Mouse (Mus musculus): ENCODE data around the gene Srd5a2. TPM values are rescaled to one million over a fixed set of nuclear protein-coding genes. Genes with fewer than 3 reads are reported as not detected.

The Srd5a2 gene
- polyA plus RNA-seq, 1 experiment from 2014 or later: not detected

DNA sequence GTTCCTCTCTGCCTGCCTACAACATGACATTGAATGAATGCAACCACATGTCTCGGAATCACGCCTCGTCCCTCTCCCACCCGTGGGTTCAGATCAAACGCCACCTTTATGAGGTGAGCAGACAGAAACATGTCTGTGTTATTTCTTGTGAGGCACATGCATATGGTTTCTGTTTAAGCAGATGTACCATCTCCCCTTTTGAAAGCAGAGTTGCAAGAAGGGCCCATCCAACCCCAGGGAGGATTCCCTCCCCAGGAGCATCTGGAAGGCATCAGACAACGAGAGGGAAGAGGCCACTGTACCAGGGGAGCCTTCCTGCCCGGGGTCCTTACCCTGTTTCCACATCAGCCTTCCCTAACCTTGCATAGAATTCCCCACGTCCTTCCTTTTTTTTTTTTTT is 40.7 kb downstream of the Srd5a2 start:
- H3K36me3 ChIP-seq (ENCODE audit: insufficient read depth): no peaks in the 10 kb centered on the region
- TF ChIP-seq CTCF (IDR thresholded peaks at IDR 0.05; ENCODE audit: low read depth): no peak
- H3K4me2 ChIP-seq: no peak overlapping the region
- H3K4me1 ChIP-seq (ENCODE audit: insufficient read depth): no peaks in the 10 kb centered on the region
- H3K9me3 ChIP-seq (ENCODE audit: low read depth, low read length): no peaks in the 10 kb centered on the region
- DNase-seq (no peak), ATAC-seq (ENCODE audit: insufficient read depth) (no peak)
- no peaks in the 10 kb centered on the region for H3K27me3 ChIP-seq (ENCODE audit: insufficient read depth, low read length)
- WGBS: 51% methylated on average over 8 of the region's 8 CpGs
- no peak overlapping the region for H3K27ac ChIP-seq (ENCODE audit: low read depth)
- H3K4me3 ChIP-seq (ENCODE audit: low read depth, low read length): no peak overlapping the region
- H3K9ac ChIP-seq: no peak overlapping the region

- Histone ChIP-seq H3K4me2 (no peak overlapping the region), H3K27me3 (ENCODE audit: insufficient read depth, low read length) (no peaks in the 10 kb centered on the region), H3K4me3 (ENCODE audit: low read depth, low read length) (no peak overlapping the region), H3K9me3 (ENCODE audit: low read depth, low read length) (no peaks in the 10 kb centered on the region), H3K4me1 (ENCODE audit: insufficient read depth) (no peaks in the 10 kb centered on the region), H3K36me3 (ENCODE audit: insufficient read depth) (no peaks in the 10 kb centered on the region), H3K27ac (ENCODE audit: low read depth) (no peak overlapping the region), H3K9ac (no peak overlapping the region)
- no peak for TF ChIP-seq CTCF (IDR thresholded peaks at IDR 0.05; ENCODE audit: low read depth)
- DNase-seq (no peak), ATAC-seq (ENCODE audit: insufficient read depth) (no peak)
- WGBS: 70% methylated on average over 2 of the region's 2 CpGs
Observed at GRCm38 (mm10) chr17:74002396-74002795, 45.3 kb downstream of the Srd5a2 start.

DNA sequence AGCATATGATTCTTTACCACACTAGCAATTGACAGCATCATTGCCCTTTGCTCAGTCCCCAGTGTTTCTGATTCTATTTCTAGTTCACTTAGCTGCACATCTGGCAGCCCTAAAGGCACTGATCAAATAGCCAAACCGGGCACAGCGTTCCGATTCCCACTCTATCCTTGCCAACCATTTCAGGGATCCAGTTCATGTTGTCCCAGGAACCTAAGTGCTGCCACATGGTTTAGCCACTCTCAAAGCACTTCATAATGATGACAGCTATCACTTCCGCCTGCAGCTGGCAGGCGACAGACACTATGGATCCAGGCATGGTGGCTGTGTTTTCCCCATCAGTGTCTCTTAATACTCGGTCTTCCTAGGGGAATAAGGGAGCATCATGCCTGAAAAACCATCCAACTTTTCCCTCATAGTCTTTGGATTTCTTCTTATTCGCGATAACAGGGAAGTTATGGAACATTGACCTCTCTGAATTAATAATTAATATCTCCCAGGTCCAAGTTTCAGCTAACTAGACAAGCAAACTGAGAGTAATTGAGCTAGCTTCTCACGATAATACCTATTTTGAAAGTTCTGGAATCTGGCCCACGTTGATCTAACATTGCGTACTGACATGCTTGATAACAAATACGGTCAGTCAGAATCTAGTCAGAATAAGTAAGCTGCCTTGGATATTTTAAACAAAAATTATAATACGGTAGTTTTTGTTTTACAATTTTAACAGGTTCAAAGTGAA is 51.6 kb downstream of the Srd5a2 start:
- H3K4me3 ChIP-seq (ENCODE audit: low read depth, low read length): no peak overlapping the region
- DNase-seq (no peak), ATAC-seq (ENCODE audit: insufficient read depth) (no peak)
- H3K27ac ChIP-seq (ENCODE audit: low read depth): no peak overlapping the region
- TF ChIP-seq CTCF (IDR thresholded peaks at IDR 0.05; ENCODE audit: low read depth): no peak
- no peaks in the 10 kb centered on the region for H3K27me3 ChIP-seq (ENCODE audit: insufficient read depth, low read length)
- H3K9me3 ChIP-seq (ENCODE audit: low read depth, low read length): no peaks in the 10 kb centered on the region
- no peak overlapping the region for H3K9ac ChIP-seq
- no peak overlapping the region for H3K4me2 ChIP-seq
- WGBS: 74% methylated on average over 13 of the region's 13 CpGs
- H3K36me3 ChIP-seq (ENCODE audit: insufficient read depth): no peaks in the 10 kb centered on the region
- H3K4me1 ChIP-seq (ENCODE audit: insufficient read depth): no peaks in the 10 kb centered on the region

- no peaks in the 10 kb centered on the region for H3K9me3 ChIP-seq (ENCODE audit: low read depth, low read length)
- no peak overlapping the region for H3K4me3 ChIP-seq (ENCODE audit: low read depth, low read length)
- H3K4me1 ChIP-seq (ENCODE audit: insufficient read depth): no peaks in the 10 kb centered on the region
- no peak overlapping the region for H3K4me2 ChIP-seq
- no peak for ATAC-seq (ENCODE audit: insufficient read depth)
- no peak overlapping the region for H3K27ac ChIP-seq (ENCODE audit: low read depth)
- WGBS: 83% methylated on average over 4 of the region's 4 CpGs
- TF ChIP-seq CTCF (IDR thresholded peaks at IDR 0.05; ENCODE audit: low read depth): no peak
- DNase-seq: no peak
- no peak overlapping the region for H3K9ac ChIP-seq
- no peaks in the 10 kb centered on the region for H3K27me3 ChIP-seq (ENCODE audit: insufficient read depth, low read length)
- H3K36me3 ChIP-seq (ENCODE audit: insufficient read depth): no peaks in the 10 kb centered on the region
Observed at GRCm38 (mm10) chr17:73991264-73991663, 56.5 kb downstream of the Srd5a2 start.

- no peaks in the 10 kb centered on the region for H3K27me3 ChIP-seq (ENCODE audit: insufficient read depth, low read length)
- no peak overlapping the region for H3K4me3 ChIP-seq (ENCODE audit: low read depth, low read length)
- no peak overlapping the region for H3K4me2 ChIP-seq
- no peaks in the 10 kb centered on the region for H3K36me3 ChIP-seq (ENCODE audit: insufficient read depth)
- no peaks in the 10 kb centered on the region for H3K9me3 ChIP-seq (ENCODE audit: low read depth, low read length)
- no peak for DNase-seq
- no peak overlapping the region for H3K9ac ChIP-seq
- no peak for TF ChIP-seq CTCF (IDR thresholded peaks at IDR 0.05; ENCODE audit: low read depth)
- no peaks in the 10 kb centered on the region for H3K4me1 ChIP-seq (ENCODE audit: insufficient read depth)
- H3K27ac ChIP-seq (ENCODE audit: low read depth): no peak overlapping the region
- 77% methylated on average over 2 of the region's 2 CpGs for WGBS
- ATAC-seq (ENCODE audit: insufficient read depth): no peak
Observed at GRCm38 (mm10) chr17:73986571-73986970, 61.1 kb downstream of the Srd5a2 start.

- H3K9me3 ChIP-seq (ENCODE audit: low read depth, low read length): no peaks in the 10 kb centered on the region
- ATAC-seq (ENCODE audit: insufficient read depth): no peak
- no peak for DNase-seq
- WGBS: 77% methylated on average over 4 of the region's 4 CpGs
- H3K4me2 ChIP-seq: no peak overlapping the region
- TF ChIP-seq CTCF (IDR thresholded peaks at IDR 0.05; ENCODE audit: low read depth): no peak
- H3K36me3 ChIP-seq (ENCODE audit: insufficient read depth): no peaks in the 10 kb centered on the region
- H3K4me1 ChIP-seq (ENCODE audit: insufficient read depth): no peaks in the 10 kb centered on the region
- no peak overlapping the region for H3K27ac ChIP-seq (ENCODE audit: low read depth)
- no peak overlapping the region for H3K9ac ChIP-seq
- no peaks in the 10 kb centered on the region for H3K27me3 ChIP-seq (ENCODE audit: insufficient read depth, low read length)
- no peak overlapping the region for H3K4me3 ChIP-seq (ENCODE audit: low read depth, low read length)
Observed at GRCm38 (mm10) chr17:73985936-73986335, 61.8 kb downstream of the Srd5a2 start.

DNA sequence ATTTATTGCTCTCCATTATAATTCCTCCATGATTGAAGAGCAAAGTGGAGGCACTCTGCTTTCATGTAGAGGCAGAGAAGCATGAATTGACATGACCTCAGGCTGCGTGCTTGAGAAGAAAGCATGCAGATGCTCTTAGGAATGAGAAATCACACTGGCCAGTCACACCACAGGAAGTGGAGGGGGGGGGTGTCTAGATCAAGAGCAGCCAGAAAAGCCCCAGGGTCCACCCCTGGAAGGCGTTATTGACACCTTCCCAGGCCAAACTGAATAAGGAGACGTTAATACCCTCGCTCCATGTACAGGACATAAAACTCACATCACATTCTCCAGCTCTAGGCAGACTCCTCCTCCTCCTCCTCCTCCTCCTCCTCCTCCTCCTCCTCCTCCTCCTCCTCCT is 63.2 kb downstream of the Srd5a2 start:
- no peak overlapping the region for H3K4me3 ChIP-seq (ENCODE audit: low read depth, low read length)
- TF ChIP-seq CTCF (IDR thresholded peaks at IDR 0.05; ENCODE audit: low read depth): no peak
- ATAC-seq (ENCODE audit: insufficient read depth): peak; percentile 74; the same call in 1 of the 2 replicates
- DNase-seq: no peak
- no peaks in the 10 kb centered on the region for H3K36me3 ChIP-seq (ENCODE audit: insufficient read depth)
- H3K4me2 ChIP-seq: no peak overlapping the region
- no peaks in the 10 kb centered on the region for H3K9me3 ChIP-seq (ENCODE audit: low read depth, low read length)
- no peaks in the 10 kb centered on the region for H3K27me3 ChIP-seq (ENCODE audit: insufficient read depth, low read length)
- no peaks in the 10 kb centered on the region for H3K4me1 ChIP-seq (ENCODE audit: insufficient read depth)
- WGBS: 9% methylated on average over 4 of the region's 4 CpGs
- H3K27ac ChIP-seq (ENCODE audit: low read depth): no peak overlapping the region
- H3K9ac ChIP-seq: no peak overlapping the region

Data from lung, embryonic 14.5 days (tissue).